Mouse (Mus musculus): Measurements from ENCODE around the gene Aifm3. TPM values are rescaled to one million over a fixed set of nuclear protein-coding genes. Genes with fewer than 3 reads are reported as not detected.

Gene Aifm3
- polyA plus RNA-seq (2017; shearing (Covaris generic)), result under 1 TPM; 0.10 to 0.44 TPM

GRCm38 (mm10) chr16:17489469-17490111 is at the start of gene Aifm3:
Gene Aifm3, plus strand, starts transcription at chr16:17489611.

GRCm38 (mm10) chr16:17451541-17452372 is 37.7 kb upstream of the Aifm3 start, which contains the start of gene Crkl:
Gene Crkl, plus strand, starts transcription at chr16:17451987.

GRCm38 (mm10) chr16:17508546-17509239 is 19.3 kb downstream of the Aifm3 start, which contains the start of gene Lztr1:
Gene Lztr1, plus strand, starts transcription at chr16:17508688.

GRCm38 (mm10) chr16:17530640-17531288 is 41.4 kb downstream of the Aifm3 start, which contains the start of gene Thap7:
Gene Thap7, minus strand, starts transcription at chr16:17531136.

Other genes with a start within 250 kb of the Aifm3 start
- gene Tmem191c, start 213.5 kb upstream of the Aifm3 start, polyA plus RNA-seq (2017; shearing (Covaris generic)), result 100 to 1,000 TPM; 155 to 170 TPM
- under 1 TPM in 1 of 2 experiments, not detected in 1; 0.25 TPM for gene Serpind1, start 158.2 kb upstream of the Aifm3 start, polyA plus RNA-seq (2017; shearing (Covaris generic))
- 10 to 100 TPM; 18.5 to 19.4 TPM for gene Snap29, start 83.6 kb upstream of the Aifm3 start, polyA plus RNA-seq (2017; shearing (Covaris generic))
- gene Pi4ka, start 83.3 kb upstream of the Aifm3 start, polyA plus RNA-seq (2017; shearing (Covaris generic)), result 10 to 100 TPM; 61.4 to 67.6 TPM
- 10 to 100 TPM; 80.2 to 80.8 TPM for gene Crkl, start 37.6 kb upstream of the Aifm3 start, polyA plus RNA-seq (2017; shearing (Covaris generic))
- gene Lztr1, start 19.1 kb downstream of the Aifm3 start, polyA plus RNA-seq (2017; shearing (Covaris generic)), result 10 to 100 TPM; 46.5 to 49.9 TPM
- 10 to 100 TPM; 71.1 to 89.3 TPM for gene Thap7, start 41.5 kb downstream of the Aifm3 start, polyA plus RNA-seq (2017; shearing (Covaris generic))
- under 1 TPM; 0.14 to 0.34 TPM for gene Lrrc74b, start 71.6 kb downstream of the Aifm3 start, polyA plus RNA-seq (2017; shearing (Covaris generic))
- under 1 TPM in 1 of 2 experiments, not detected in 1; 0.19 TPM for gene P2rx6, start 72.3 kb downstream of the Aifm3 start, polyA plus RNA-seq (2017; shearing (Covaris generic))
- gene Slc7a4, start 93.6 kb downstream of the Aifm3 start, polyA plus RNA-seq (2017; shearing (Covaris generic)), result 1 to 10 TPM in 1 of 2 experiments, under 1 TPM in 1; 0.92 to 2.0 TPM
- gene Smpd4, start 129.7 kb downstream of the Aifm3 start, polyA plus RNA-seq (2017; shearing (Covaris generic)), result 10 to 100 TPM; 18.7 to 20.2 TPM
- gene Ccdc74a, start 156.9 kb downstream of the Aifm3 start, polyA plus RNA-seq (2017; shearing (Covaris generic)), result 1 to 10 TPM in 1 of 2 experiments, not detected in 1; 2.1 TPM
- 100 to 1,000 TPM; 113 to 152 TPM for gene Med15, start 243.3 kb downstream of the Aifm3 start, polyA plus RNA-seq (2017; shearing (Covaris generic))

Measured in inflammation-experienced regulatory T-cells (primary cell).